Mouse (Mus musculus) CH12.LX (cell line): Measurements from ENCODE around the gene Atxn7. TPM values are rescaled to one million over a fixed set of nuclear protein-coding genes. Genes with fewer than 3 reads are reported as not detected.

Experiments used
- DNase-seq: peaks from one replicate; pipeline ENCODE4 v3.0.0-alpha.2; 2013; ENCODE audit errors: extremely low read depth
- H3K27ac ChIP-seq: 2 replicates; pipeline ENCODE4 v1.5.1; 2012; ENCODE audit warnings: low read depth, mild to moderate bottlenecking, control low read depth, moderate library complexity; ENCODE audit not compliant: insufficient read depth
- H3K27me3 ChIP-seq: replicated peaks from 2 replicates; pipeline ENCODE3; 2012; ENCODE audit warnings: inconsistent platforms
- H3K36me3 ChIP-seq, 2 experiments: replicated peaks in 1 of 2; 2 replicates each; pipeline versions ENCODE3 to v1.6.1; 2012; ENCODE audit warnings: inconsistent platforms in 1 of 2, low read length in 1 of 2, mild to moderate bottlenecking in 1 of 2, mixed read lengths in 1 of 2, moderate library complexity in 1 of 2; ENCODE audit not compliant: control insufficient read depth in 1 of 2, insufficient read depth in 1 of 2
- H3K4me1 ChIP-seq, 2 experiments: 2 replicates each; pipeline ENCODE4 v1.6.1; 2012; ENCODE audit warnings: inconsistent platforms in 1 of 2, moderate library complexity in 1 of 2; ENCODE audit not compliant: insufficient read depth in 2 of 2, control insufficient read depth in 1 of 2
- H3K4me2 ChIP-seq: 2 replicates; pipeline ENCODE4 v1.6.1; 2012; ENCODE audit warnings: low read depth, mild to moderate bottlenecking, control low read depth; ENCODE audit not compliant: poor library complexity, insufficient read depth, severe bottlenecking
- H3K4me3 ChIP-seq, 3 experiments: fragments of 150-350 bp in 1 of 3; sonication (generic) in 1 of 3; replicated peaks in 1 of 3; 2 replicates each; pipeline versions ENCODE3 to v1.5.1; 2011 to 2012; ENCODE audit warnings: low read depth in 2 of 3, low read length in 2 of 3, mild to moderate bottlenecking in 2 of 3, moderate library complexity in 2 of 3, control low read depth in 1 of 3, improper control_type of control experiment in 1 of 3, inconsistent platforms in 1 of 3, mixed read lengths in 1 of 3; ENCODE audit not compliant: poor library complexity in 1 of 3
- H3K79me2 ChIP-seq: replicated peaks from 2 replicates; pipeline ENCODE4 v1.6.1; 2012; ENCODE audit warnings: mild to moderate bottlenecking, moderate library complexity; ENCODE audit not compliant: control insufficient read depth, poor library complexity, insufficient read depth, severe bottlenecking; ENCODE audit errors: extremely low read depth
- H3K9ac ChIP-seq: 2 replicates; pipeline ENCODE4 v1.6.1; 2012; ENCODE audit warnings: low read depth, mild to moderate bottlenecking, control low read depth, moderate library complexity; ENCODE audit not compliant: insufficient read depth
- H3K9me3 ChIP-seq: replicated peaks from 2 replicates; pipeline ENCODE3; 2012; ENCODE audit warnings: low read length, inconsistent platforms, mixed read lengths
- BHLHE40 ChIP-seq: IDR thresholded peaks from 2 replicates; pipeline ENCODE4 v1.6.1; 2011; ENCODE audit warnings: mild to moderate bottlenecking, low read depth, low read length, improper control_type of control experiment
- CHD1 ChIP-seq: IDR thresholded peaks from 2 replicates; pipeline ENCODE4 v1.6.1; 2012; ENCODE audit warnings: low read depth, low read length, improper control_type of control experiment, inconsistent platforms
- CHD2 ChIP-seq: IDR thresholded peaks from 2 replicates; pipeline ENCODE4 v1.6.1; 2011; ENCODE audit warnings: low read length, improper control_type of control experiment
- ELF1 ChIP-seq: IDR thresholded peaks from 2 replicates; pipeline ENCODE4 v1.6.1; 2014; ENCODE audit warnings: low read depth, mild to moderate bottlenecking, inconsistent platforms, low read length, improper control_type of control experiment
- GABPA ChIP-seq: IDR thresholded peaks from 2 replicates; pipeline ENCODE4 v1.6.1; 2012; ENCODE audit warnings: low read depth, low read length, improper control_type of control experiment, inconsistent platforms; ENCODE audit not compliant: insufficient replicate concordance
- HCFC1 ChIP-seq: IDR thresholded peaks from 2 replicates; pipeline ENCODE4 v1.6.1; 2012; ENCODE audit warnings: low read depth, mild to moderate bottlenecking, inconsistent platforms, low read length, improper control_type of control experiment
- MAFK ChIP-seq: IDR thresholded peaks from 2 replicates; pipeline ENCODE4 v1.6.1; 2011; ENCODE audit warnings: low read length, improper control_type of control experiment; ENCODE audit not compliant: insufficient replicate concordance
- MAX ChIP-seq: IDR thresholded peaks from 2 replicates; pipeline ENCODE4 v1.6.1; 2011; ENCODE audit warnings: low read length, improper control_type of control experiment
- MYC ChIP-seq: IDR thresholded peaks from 2 replicates; pipeline ENCODE4 v1.6.1; 2011; ENCODE audit warnings: low read depth, mild to moderate bottlenecking, improper control_type of control experiment, low read length
- POLR2A ChIP-seq: IDR thresholded peaks from 2 replicates; pipeline ENCODE4 v1.6.1; 2011; ENCODE audit warnings: low read depth, mild to moderate bottlenecking, improper control_type of control experiment, low read length
- RAD21 ChIP-seq: IDR thresholded peaks from 2 replicates; pipeline ENCODE4 v1.6.1; 2011; ENCODE audit warnings: low read depth, mild to moderate bottlenecking, low read length, improper control_type of control experiment, moderate library complexity
- SMC3 ChIP-seq: IDR thresholded peaks from 2 replicates; pipeline ENCODE4 v1.6.1; 2011; ENCODE audit warnings: low read depth, low read length, improper control_type of control experiment
- UBTF ChIP-seq: IDR thresholded peaks from 2 replicates; pipeline ENCODE4 v1.6.1; 2012; ENCODE audit warnings: low read depth, mild to moderate bottlenecking, inconsistent platforms, low read length, improper control_type of control experiment, moderate library complexity
- USF2 ChIP-seq: conservative IDR thresholded peaks from 2 replicates; pipeline ENCODE4 v1.6.1; 2011; ENCODE audit warnings: low read depth, low read length, improper control_type of control experiment
- ZC3H11A ChIP-seq: IDR thresholded peaks from 2 replicates; pipeline ENCODE4 v1.6.1; 2012; ENCODE audit warnings: low read depth, mild to moderate bottlenecking, inconsistent platforms, low read length, improper control_type of control experiment
- ZNF384 ChIP-seq: IDR thresholded peaks from 2 replicates; pipeline ENCODE4 v1.6.1; 2012; ENCODE audit warnings: low read depth, low read length, improper control_type of control experiment, inconsistent platforms
- dilution Hi-C: fragments of 300-500 bp; cut with MboI; formaldehyde crosslinking; loops from 2 replicates; pipeline ENCODE4 v1.14.3; 2020; ENCODE audit warnings: low sequenced_read_pairs; ENCODE audit not compliant: extremely low pct_unique_long_range_greater_than_20kb, extremely low pct_ligation_motif_present
- in situ Hi-C: fragments of 300-500 bp; cut with MboI; formaldehyde crosslinking; loops from 3 replicates; pipeline ENCODE4 v1.14.3; 2019; ENCODE audit warnings: low sequenced_read_pairs, low pct_ligation_motif_present, low pct_unique_long_range_greater_than_20kb, mixed read lengths
- polyA plus RNA-seq: library from polyadenylated mRNA; unstranded; fragments of >175 nt; gene quantifications from 2 replicates; pipeline ENCODE4 v1.2.1, GENCODE M21; 2012; ENCODE audit warnings: low read depth; ENCODE audit not compliant: insufficient read length
- total RNA-seq, 2 experiments: library from RNA; depleted of rRNA; stranded (reverse); fragments of 300-350 nt in 1 of 2; fragments of >200 nt in 1 of 2; gene quantifications; 2 replicates each; pipeline ENCODE4 v1.2.3; 2012 to 2014

The Atxn7 gene
- total and polyA plus RNA-seq, 3 experiments, result 2.1 to 6.6 (median 2.3) TPM

DNA sequence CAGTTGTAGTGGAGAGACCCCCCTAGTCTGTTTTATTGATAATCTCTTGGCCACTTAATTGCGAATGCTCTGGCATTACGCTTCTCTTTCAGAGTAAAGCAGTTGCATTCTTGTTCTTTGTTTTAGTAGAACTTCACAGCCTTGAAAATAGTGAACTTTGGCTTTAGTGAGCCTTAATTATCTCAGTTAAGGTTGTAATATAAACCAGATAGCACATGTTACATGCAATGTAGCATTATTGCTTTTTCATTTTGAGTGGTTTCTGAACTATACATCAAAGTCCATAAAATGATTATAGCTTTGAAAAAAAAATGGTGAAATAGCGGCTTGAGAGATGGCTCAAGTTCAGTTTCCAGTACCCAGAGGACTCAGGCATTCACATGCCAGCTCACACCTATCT lies 9.3 kb downstream of the Atxn7 start:
- H3K4me2 ChIP-seq, result no peak overlapping the region
- DNase-seq, result no peak
- dilution Hi-C loops, result no loop called here
- H3K27ac ChIP-seq, result no peak overlapping the region
- no peaks in the 10 kb centered on the region for H3K9me3 ChIP-seq
- H3K4me1 ChIP-seq, result no peaks in the 10 kb centered on the region
- H3K4me3 ChIP-seq, result no peak overlapping the region
- no peaks in the 10 kb centered on the region for H3K79me2 ChIP-seq
- no peak for TF ChIP-seq ELF1
- no peak for TF ChIP-seq GABPA
- TF ChIP-seq POLR2A, result no peak
- no peak for TF ChIP-seq ZC3H11A
- TF ChIP-seq UBTF, result no peak
- no peak for TF ChIP-seq MAFK
- no peak for TF ChIP-seq USF2
- no peak for TF ChIP-seq MAX
- TF ChIP-seq CHD2, result no peak
- TF ChIP-seq SMC3, result no peak
- no peak for TF ChIP-seq CHD1
- in situ Hi-C loops, result no loop called here
- no peaks in the 10 kb centered on the region for H3K27me3 ChIP-seq
- H3K9ac ChIP-seq, result no peak overlapping the region
- no peaks in the 10 kb centered on the region for H3K36me3 ChIP-seq

DNA sequence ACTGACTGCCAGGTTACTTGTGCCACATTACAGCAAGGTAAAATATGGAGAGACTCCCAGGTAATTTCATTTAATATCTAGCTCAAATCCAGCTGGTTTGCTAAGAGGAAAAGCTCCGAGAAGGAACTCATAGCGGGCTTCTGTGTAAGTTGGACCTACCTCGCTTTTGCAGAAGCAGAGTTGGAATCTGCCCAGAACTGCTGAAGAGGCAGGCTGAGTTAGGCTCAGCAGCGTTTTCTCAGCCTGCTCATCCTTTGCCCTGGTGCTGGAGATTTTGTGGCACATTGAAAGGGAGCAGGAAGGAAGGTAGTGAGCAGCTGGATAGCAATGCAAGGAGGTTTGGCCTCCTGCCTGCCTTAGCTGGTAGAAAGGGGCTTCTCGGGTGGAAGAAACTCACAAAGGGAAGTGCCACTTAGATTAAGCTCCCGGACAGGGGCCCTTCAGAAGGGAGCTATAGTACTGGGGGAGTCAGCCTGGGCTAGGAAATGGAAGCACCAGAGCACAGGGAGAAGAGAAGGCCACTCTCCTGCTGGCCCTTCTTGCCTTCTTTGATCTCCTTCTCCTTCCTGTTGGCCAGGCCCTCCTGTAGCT lies 10.5 kb downstream of the Atxn7 start:
- Histone ChIP-seq H3K9ac (no peak overlapping the region), H3K79me2 (no peaks in the 10 kb centered on the region), H3K4me1 (no peaks in the 10 kb centered on the region), H3K36me3 (no peaks in the 10 kb centered on the region)
- TF ChIP-seq RAD21 (no peak), BHLHE40 (no peak), MAX (no peak), ZNF384 (no peak), SMC3 (no peak), HCFC1 (no peak), ZC3H11A (no peak), UBTF (no peak), POLR2A (no peak), CHD1 (no peak), MYC (no peak)
- TF ChIP-seq, all 38 proteins: peak for 0
- no peak for DNase-seq
- in situ Hi-C loops, result no loop called here
- H3K9me3 ChIP-seq, result no peaks in the 10 kb centered on the region
- H3K27me3 ChIP-seq, result no peaks in the 10 kb centered on the region
- no peak overlapping the region for H3K4me2 ChIP-seq
- H3K27ac ChIP-seq, result no peak overlapping the region
- H3K4me3 ChIP-seq, result no peak overlapping the region
- dilution Hi-C loops, result no loop called here
